Mouse (Mus musculus): ENCODE results near the gene Tnni2. TPM values are rescaled to one million over a fixed set of nuclear protein-coding genes. Genes with fewer than 3 reads are reported as not detected.

The Tnni2 gene
- polyA plus RNA-seq, 2 experiments from 2014 or later: not detected

DNA sequence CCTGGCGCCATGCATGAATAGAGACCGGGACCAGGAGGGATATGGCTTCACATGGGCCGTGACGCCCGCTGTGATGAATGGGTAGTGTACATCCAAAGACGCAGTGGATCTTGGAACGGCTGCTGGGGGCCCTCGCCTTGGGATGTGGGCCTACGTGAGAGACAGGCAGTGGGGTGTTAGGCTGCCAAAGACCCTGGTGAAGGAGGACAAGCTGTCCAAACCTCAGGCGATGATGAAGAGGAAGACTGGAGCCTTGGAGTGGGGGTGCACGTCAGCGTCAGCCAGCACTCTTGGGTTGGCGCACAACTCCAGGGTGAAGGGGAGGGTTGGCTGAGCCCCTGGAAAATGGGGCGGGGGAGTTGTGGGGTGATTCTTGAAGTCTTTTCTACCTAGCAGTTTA lies 10.5 kb upstream of the Tnni2 start:
- no peak for ATAC-seq

- no peak for ATAC-seq
Measured at GRCm38 (mm10) chr7:142433623-142434022, 8.0 kb upstream of the Tnni2 start.

DNA sequence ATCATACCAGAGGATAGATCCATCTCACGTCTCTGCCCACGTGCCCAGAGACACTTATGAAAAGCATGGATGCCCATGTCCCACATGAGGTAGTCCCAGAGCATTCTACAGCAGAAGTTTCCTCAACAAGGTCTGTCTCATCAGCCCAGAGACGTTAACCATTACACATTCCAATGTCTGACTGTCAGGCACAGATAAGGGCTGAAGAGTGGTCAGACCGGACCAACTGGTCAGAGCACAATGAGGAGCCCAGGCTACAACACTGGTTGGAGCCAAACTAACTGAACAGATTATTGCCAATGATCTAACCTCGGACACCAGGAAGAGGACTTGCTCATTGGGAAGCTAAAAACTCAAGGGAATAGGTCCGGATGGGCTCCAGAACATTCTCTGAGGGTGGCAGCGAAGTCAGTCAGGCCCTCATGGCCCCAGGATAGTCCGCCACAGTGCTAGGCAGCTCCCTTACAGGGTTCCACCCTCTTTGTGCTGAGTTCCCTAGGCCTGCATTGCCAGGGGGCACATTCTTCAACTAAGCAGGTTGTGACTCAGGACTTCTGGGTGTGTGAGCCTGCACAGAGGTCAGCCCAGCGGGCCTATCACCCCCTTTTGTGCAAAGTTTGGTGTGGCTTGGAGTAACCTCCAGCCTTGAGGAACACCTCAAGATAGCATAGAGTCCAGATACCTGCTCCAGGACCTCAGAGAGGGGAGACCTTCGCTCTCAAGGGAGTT lies 7.3 kb upstream of the Tnni2 start, which contains the start of gene Syt8:
Syt8 (plus strand) TSS at position 714 of the 729 bp plus-strand sequence.
- ATAC-seq: no peak

- ATAC-seq: peak; percentile 81
Measured at GRCm38 (mm10) chr7:142435524-142435923, 6.1 kb upstream of the Tnni2 start.

GRCm38 (mm10) chr7:142437324-142437723 lies 4.3 kb upstream of the Tnni2 start:
- ATAC-seq: no peak

GRCm38 (mm10) chr7:142439966-142440365 lies 1.6 kb upstream of the Tnni2 start:
- no peak for ATAC-seq

DNA sequence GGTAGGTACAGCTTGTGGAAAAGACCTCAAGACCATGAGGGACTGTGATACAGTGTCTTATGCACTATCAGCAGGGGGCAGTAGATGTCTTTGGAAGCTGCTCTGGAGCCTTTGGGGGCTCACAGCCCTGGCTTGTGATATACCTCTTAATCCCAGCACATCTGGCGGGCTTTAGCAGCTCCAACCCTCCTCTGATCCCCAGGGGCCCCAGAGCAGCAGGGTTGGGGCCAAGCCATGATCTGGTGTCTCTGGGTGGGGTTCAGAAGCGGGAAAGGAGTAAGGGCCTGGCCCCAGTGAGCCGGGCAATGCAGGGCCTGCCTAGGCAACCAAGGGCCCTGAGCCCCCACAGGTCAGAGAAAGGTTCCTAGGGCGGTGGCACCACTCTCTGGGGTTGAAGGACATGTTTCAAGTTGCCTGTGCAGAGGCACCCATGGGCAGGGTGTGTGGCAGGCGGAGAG lies 922 bp upstream of the Tnni2 start:
- no peak for ATAC-seq

- no peak for ATAC-seq
Measured at GRCm38 (mm10) chr7:142442081-142442907, 686 bp downstream of the Tnni2 start.

DNA sequence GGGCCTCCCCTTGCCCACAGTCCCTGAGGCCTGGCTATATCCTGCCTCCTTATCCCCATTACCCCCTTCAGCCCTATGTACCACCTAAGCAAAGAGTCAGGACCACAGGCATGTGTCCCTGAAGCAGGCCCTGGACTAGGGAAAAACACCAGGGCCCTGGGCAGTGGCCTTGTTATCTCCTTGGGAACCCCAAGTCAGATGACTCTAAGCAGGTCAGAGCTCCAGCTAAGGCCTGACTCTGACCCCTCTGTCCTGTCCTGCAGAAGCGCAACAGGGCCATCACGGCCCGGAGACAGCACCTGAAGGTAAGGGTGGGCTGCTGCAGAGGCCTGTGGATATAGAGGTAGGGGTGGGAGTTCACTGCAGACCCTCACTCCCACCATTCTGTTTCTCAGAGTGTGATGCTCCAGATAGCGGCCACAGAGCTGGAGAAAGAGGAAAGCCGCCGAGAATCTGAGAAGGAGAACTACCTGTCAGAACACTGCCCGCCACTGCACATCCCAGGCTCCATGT lies 1.4 kb downstream of the Tnni2 start:
- ATAC-seq: no peak

DNA sequence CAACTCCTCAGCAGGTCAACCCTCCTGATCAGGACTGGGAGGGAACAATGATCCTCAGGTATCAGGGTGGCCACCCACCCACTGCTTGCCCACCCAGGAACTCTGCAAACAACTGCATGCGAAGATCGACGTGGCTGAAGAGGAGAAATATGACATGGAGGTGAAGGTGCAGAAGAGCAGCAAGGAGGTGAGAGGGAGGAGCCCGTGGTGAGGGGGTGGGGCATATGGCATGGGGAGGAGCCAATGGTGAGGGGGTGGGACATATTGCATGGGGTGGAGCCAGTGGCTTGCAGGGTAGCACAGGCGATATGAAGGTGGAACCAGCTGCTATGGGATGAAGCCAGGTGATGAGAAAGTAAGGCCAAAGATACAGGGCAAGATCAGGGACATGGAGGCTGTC lies 1.9 kb downstream of the Tnni2 start:
- ATAC-seq: no peak

DNA sequence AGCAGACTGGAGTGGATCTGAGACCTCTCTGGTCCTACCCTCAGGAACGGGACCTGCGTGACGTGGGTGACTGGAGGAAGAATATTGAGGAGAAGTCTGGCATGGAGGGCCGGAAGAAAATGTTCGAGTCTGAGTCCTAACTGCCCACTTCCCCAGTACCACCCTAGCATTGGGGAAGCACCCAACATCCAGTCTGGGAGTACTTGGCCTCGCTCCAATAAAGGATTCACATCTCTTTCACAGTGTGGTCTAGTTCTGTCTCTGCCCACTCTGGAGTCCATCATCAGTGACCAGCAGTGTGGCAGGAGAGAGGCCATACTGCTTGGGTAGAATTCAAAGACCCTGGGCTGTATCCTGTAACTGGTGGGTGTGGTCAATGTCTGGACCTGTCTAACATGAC lies 2.6 kb downstream of the Tnni2 start:
- ATAC-seq: no peak

GRCm38 (mm10) chr7:142445324-142445723 lies 3.7 kb downstream of the Tnni2 start:
- no peak for ATAC-seq

DNA sequence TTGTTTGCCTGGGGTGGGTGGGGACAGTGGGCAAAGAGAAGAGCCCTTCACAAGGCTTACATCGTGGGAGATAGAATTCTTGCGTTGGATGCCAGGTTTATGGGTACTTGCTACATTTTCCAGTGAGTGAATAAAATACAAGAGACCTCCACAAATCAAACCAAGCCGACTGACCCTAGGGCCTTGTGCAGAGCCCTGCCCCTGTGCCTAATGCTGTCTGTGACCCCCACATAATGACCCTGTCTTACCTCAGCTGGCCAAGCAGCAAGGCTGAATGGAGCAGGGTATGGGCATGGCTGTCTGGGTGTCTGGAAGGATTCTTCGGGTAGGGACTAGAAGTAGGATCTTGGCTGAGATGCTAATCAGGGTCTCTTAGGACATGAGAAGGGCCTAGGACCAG lies 4.7 kb downstream of the Tnni2 start:
- no peak for ATAC-seq

DNA sequence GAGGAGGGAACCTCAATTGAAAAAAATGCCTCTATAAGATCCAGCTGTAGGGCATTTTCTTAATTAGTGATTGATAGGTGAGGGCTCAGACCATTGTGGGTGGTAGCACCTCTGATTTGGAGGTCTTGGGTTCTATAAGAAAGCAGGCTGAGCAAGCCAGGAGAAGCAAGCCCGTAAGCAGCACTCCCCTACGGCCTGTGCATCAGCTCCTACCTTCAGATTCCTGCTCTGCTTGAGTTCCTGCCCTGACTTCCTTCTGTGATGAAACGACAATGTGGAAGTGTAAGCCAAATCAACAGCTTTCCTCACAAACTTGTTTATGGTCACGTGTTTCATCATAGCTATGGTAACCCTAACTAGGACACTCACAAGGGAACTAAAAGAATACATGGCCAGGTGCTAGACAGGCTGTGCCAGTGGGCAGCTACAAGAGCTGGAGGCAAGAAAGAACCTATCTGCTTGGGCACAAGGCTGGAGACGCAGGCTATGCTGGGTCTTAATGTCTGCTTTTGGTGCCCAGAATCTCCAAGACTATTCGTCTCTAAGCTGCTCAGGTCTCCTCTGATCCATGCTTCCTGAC lies 7.5 kb downstream of the Tnni2 start:
- ATAC-seq: no peak

DNA sequence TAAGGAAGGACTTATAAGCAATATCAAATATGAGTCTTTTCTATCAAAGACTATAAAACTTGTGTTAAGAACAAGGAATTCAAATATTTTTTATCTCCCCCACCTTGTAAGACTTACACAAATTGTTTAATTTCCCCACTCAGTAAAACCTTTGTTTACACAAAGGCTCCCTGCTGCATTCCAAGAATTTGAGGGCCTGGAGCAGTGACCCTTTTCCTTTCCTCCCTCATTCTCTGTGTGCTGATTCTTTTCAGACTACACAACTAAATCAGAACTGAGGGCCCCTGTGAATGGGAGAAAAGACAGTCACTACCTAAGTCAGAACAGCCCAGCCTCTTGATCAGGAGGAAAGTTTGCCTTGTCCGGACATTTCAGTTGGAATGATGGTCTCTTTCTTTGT lies 13.1 kb downstream of the Tnni2 start:
- ATAC-seq: no peak

- ATAC-seq: no peak
Measured at GRCm38 (mm10) chr7:142455251-142455650, 13.6 kb downstream of the Tnni2 start.

- no peak for ATAC-seq
Measured at GRCm38 (mm10) chr7:142456806-142457205, 15.2 kb downstream of the Tnni2 start.

GRCm38 (mm10) chr7:142457227-142457811 lies 15.7 kb downstream of the Tnni2 start:
- no peak for ATAC-seq

DNA sequence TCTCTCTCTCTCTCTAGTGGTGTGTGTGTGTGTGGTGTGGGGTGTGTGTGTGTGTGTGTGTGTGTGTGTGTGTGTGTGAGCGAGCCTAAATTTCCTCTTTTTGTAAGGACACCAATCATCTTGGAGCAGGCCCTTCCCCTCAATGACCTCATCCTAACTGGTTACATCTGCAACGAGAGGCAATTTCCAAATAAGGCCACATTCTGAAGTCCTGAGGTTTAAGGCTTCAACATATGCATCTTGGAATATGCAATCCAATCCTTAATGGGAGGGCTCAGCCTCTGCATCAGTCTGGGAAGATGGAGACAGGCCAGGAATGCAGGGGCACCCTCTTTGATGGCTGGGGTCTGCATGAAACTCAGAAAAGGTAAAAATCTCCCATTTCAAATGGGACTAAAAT lies 16.4 kb downstream of the Tnni2 start:
- ATAC-seq: no peak

- ATAC-seq: no peak
Measured at GRCm38 (mm10) chr7:142458676-142459298, 17.2 kb downstream of the Tnni2 start.

- no peak for ATAC-seq
Measured at GRCm38 (mm10) chr7:142459299-142459691, 17.7 kb downstream of the Tnni2 start.

DNA sequence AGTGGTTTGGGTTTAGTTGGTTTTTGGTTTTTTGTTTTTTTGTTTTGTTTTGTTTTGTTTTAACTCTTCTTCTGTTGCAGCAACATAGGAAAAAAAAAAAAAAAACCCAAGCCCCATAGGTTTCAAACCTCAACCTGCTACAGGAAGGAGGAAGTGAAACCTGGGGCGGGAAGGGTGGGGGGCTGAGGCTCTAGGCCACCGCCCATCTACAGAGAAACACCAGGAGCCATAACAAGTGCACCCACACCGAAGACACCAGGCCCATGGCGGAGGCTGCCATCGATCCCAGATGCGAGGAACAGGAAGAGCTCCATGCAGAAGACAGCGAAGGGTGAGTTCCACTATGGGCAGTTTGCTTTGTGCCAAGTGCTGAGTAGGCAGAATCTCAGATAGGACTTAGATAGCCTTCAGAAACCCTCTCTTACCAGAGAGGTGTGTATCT lies 19.0 kb downstream of the Tnni2 start, which contains the start of gene Lsp1:
Lsp1 (plus strand) TSS at position 174 of the 442 bp plus-strand sequence.
- ATAC-seq: peak; percentile 45

Data from activated CD4-positive, CD25-positive, alpha-beta regulatory T cell, adult 4 months (primary cell).